Mouse (Mus musculus) ES-Bruce4 (cell line): ENCODE data around the gene Triobp.
A peak's percentile ranks its signal among the peaks of the same experiment; 100 is the strongest.

ENCODE experiments used
- CTCF ChIP-seq: IDR thresholded peaks from one replicate; pipeline ENCODE4 v1.8.1; 2011; ENCODE audit warnings: low read depth, low read length
- POLR2A ChIP-seq: IDR thresholded peaks from one replicate; pipeline ENCODE4 v1.8.1; 2011; ENCODE audit warnings: low read length; ENCODE audit not compliant: insufficient read depth

DNA sequence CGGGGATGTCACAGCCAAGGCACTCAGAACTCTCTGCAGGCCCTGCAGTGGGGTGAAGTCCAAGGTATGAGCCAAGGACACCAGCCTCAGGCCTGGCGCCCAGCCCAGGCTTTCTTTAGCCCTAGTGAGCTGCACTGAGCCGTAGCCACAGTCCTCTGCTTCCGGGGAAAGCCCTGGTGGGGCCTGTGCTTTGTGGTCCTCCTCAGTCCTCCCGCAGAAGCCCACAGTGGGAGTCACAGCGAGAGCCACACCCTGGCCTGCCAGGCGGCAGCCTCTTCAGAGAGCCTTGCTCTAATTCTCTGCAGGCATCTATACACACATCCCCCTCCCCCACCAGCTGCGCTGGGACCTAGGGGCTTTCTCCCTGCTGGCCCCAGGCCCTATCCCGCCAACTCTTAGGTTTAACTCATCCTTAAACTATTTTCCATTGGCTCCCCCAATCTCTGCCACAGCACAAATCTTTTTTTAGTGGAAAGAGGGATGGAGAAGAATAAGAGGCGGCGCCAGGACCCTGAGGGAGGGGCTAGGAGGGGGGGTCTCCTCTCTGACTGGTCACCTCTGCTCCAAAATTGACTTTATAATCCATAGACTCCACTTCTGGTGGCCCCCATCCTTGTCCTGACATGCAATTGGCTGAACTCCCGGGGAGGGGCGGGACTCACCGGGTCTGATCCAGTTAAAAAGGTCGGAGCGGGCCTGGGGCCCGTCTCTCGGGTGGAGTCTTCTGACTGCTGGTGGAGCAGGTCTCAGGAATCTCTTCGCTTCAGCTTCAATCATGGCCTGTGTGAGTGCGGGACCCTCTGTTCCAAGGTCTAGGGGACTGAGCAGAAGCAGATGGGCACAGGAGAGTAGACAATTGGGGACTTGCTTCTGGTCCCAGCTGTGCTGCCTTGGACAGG lies 21.3 kb upstream of the Triobp start, which contains the start of gene Lgals1:
- TF ChIP-seq CTCF (no peak), POLR2A (peak; percentile 30)
